Mouse (Mus musculus) embryonic facial prominence, embryonic 12.5 days (tissue): ENCODE data around the gene Olfr159. TPM values are rescaled to one million over a fixed set of nuclear protein-coding genes. Genes with fewer than 3 reads are reported as not detected.

Experiments
- ATAC-seq: fragments of 200-750 bp; cut with Nextera tagmentation; 2 replicates; pipeline ENCODE4 v1.8.0; 2017; ENCODE audit not compliant: insufficient number of reproducible peaks, insufficient read depth, low FRiP score, low TSS enrichment
- H3K27ac ChIP-seq: fragments of 300-500 bp; sonication (generic); 2 replicates; pipeline ENCODE4 v1.5.1; 2016; ENCODE audit warnings: mild to moderate bottlenecking
- H3K27me3 ChIP-seq: fragments of 300-500 bp; sonication (generic); 2 replicates; pipeline ENCODE4 v1.6.1; 2016; ENCODE audit warnings: mild to moderate bottlenecking, moderate library complexity
- H3K36me3 ChIP-seq: fragments of 300-500 bp; sonication (generic); 2 replicates; pipeline ENCODE4 v1.6.1; 2016; ENCODE audit warnings: mild to moderate bottlenecking
- H3K4me1 ChIP-seq: fragments of 300-500 bp; sonication (generic); 2 replicates; pipeline ENCODE4 v1.6.1; 2016
- H3K4me2 ChIP-seq: fragments of 300-500 bp; sonication (generic); replicated peaks from 2 replicates; pipeline ENCODE4 v1.6.1; 2016; ENCODE audit warnings: mild to moderate bottlenecking, moderate library complexity
- H3K4me3 ChIP-seq: fragments of 300-500 bp; sonication (generic); 2 replicates; pipeline ENCODE4 v1.5.1; 2016; ENCODE audit warnings: mild to moderate bottlenecking
- H3K9ac ChIP-seq: fragments of 300-500 bp; sonication (generic); 2 replicates; pipeline ENCODE4 v1.6.1; 2016; ENCODE audit warnings: mild to moderate bottlenecking, moderate library complexity
- H3K9me3 ChIP-seq: fragments of 300-500 bp; sonication (generic); 2 replicates; pipeline ENCODE4 v1.6.1; 2016; ENCODE audit warnings: mild to moderate bottlenecking, moderate library complexity
- WGBS: fragments of 180-500 bp; shearing (Covaris S2); methylation state at CpG from one replicate; pipeline ENCODE4 v1.1.7; 2016; 5-methylcytosine and 5-hydroxymethylcytosine counted together
- polyA plus RNA-seq: library from polyadenylated mRNA; unstranded; fragments of >200 nt; fragmentation: Nextera tagmentation; extraction: Ambion mirVana; gene quantifications from 2 replicates; pipeline ENCODE4 v1.2.1, GENCODE M21; 2016

The Olfr159 gene
- polyA plus RNA-seq, 1 experiment from 2014 or later, result not detected

- no peak overlapping the region for H3K27ac ChIP-seq
- no peaks in the 10 kb centered on the region for H3K36me3 ChIP-seq
- no peak overlapping the region for H3K4me2 ChIP-seq
- H3K4me1 ChIP-seq, result peaks cover 10% of the 10 kb centered on the region; the same call in 1 of the 2 replicates
- no peaks in the 10 kb centered on the region for H3K9me3 ChIP-seq
- no peak for ATAC-seq
- no peaks in the 10 kb centered on the region for H3K27me3 ChIP-seq
- no peak overlapping the region for H3K9ac ChIP-seq
- no peak overlapping the region for H3K4me3 ChIP-seq
- WGBS, result 77% methylated on average over 6 of the region's 6 CpGs
Measured at GRCm38 (mm10) chr4:43757213-43757612, 13.6 kb downstream of the Olfr159 start.

- no peak overlapping the region for H3K4me3 ChIP-seq
- no peak overlapping the region for H3K4me2 ChIP-seq
- H3K27me3 ChIP-seq, result no peaks in the 10 kb centered on the region
- H3K9ac ChIP-seq, result no peak overlapping the region
- no peaks in the 10 kb centered on the region for H3K36me3 ChIP-seq
- H3K4me1 ChIP-seq, result no peaks in the 10 kb centered on the region
- H3K27ac ChIP-seq, result no peak overlapping the region
- 13% methylated on average over 6 of the region's 6 CpGs for WGBS
- ATAC-seq, result no peak
- no peaks in the 10 kb centered on the region for H3K9me3 ChIP-seq
Measured at GRCm38 (mm10) chr4:43745187-43745586, 25.6 kb downstream of the Olfr159 start.

GRCm38 (mm10) chr4:43743099-43743498 is 27.7 kb downstream of the Olfr159 start:
- no peak for ATAC-seq
- 38% methylated on average over 1 of the region's 1 CpGs for WGBS
- Histone ChIP-seq H3K9ac (no peak overlapping the region; the same call in 1 of the 2 replicates), H3K4me1 (no peaks in the 10 kb centered on the region), H3K27me3 (no peaks in the 10 kb centered on the region), H3K4me3 (no peak overlapping the region), H3K27ac (no peak overlapping the region), H3K36me3 (no peaks in the 10 kb centered on the region), H3K4me2 (no peak overlapping the region), H3K9me3 (no peaks in the 10 kb centered on the region)

- H3K27ac ChIP-seq, result no peak overlapping the region
- no peaks in the 10 kb centered on the region for H3K9me3 ChIP-seq
- no peak for ATAC-seq
- no peak overlapping the region for H3K4me2 ChIP-seq
- no peaks in the 10 kb centered on the region for H3K36me3 ChIP-seq
- H3K4me3 ChIP-seq, result no peak overlapping the region
- H3K4me1 ChIP-seq, result no peaks in the 10 kb centered on the region
- H3K9ac ChIP-seq, result no peak overlapping the region
- 28% methylated on average over 4 of the region's 4 CpGs for WGBS
- no peaks in the 10 kb centered on the region for H3K27me3 ChIP-seq
Measured at GRCm38 (mm10) chr4:43742637-43743036, 28.2 kb downstream of the Olfr159 start.

- ATAC-seq, result no peak
- no peak overlapping the region for H3K9ac ChIP-seq
Measured at GRCm38 (mm10) chr4:43741526-43741925, 29.3 kb downstream of the Olfr159 start.

GRCm38 (mm10) chr4:43738989-43739674 is 31.7 kb downstream of the Olfr159 start:
- Histone ChIP-seq H3K4me1 (no peaks in the 10 kb centered on the region), H3K4me3 (no peak overlapping the region), H3K27ac (no peak overlapping the region), H3K27me3 (no peaks in the 10 kb centered on the region), H3K36me3 (no peaks in the 10 kb centered on the region), H3K9ac (no peak overlapping the region), H3K4me2 (no peak overlapping the region), H3K9me3 (no peaks in the 10 kb centered on the region)
- no peak for ATAC-seq
- WGBS, result 74% methylated on average over 8 of the region's 8 CpGs

More at GRCm38 (mm10) chr4:43741526-43741925, 29.3 kb downstream of the Olfr159 start:
- H3K9me3 ChIP-seq, result no peaks in the 10 kb centered on the region
- no peak overlapping the region for H3K27ac ChIP-seq
- H3K4me2 ChIP-seq, result no peak overlapping the region
- no peak overlapping the region for H3K4me3 ChIP-seq
- H3K4me1 ChIP-seq, result no peaks in the 10 kb centered on the region
- 57% methylated on average over 5 of the region's 5 CpGs for WGBS
- H3K27me3 ChIP-seq, result no peaks in the 10 kb centered on the region
- no peaks in the 10 kb centered on the region for H3K36me3 ChIP-seq

- no peak overlapping the region for H3K9ac ChIP-seq
- WGBS, result 44% methylated on average over 6 of the region's 6 CpGs
- no peak overlapping the region for H3K4me2 ChIP-seq
- H3K9me3 ChIP-seq, result no peaks in the 10 kb centered on the region
- H3K27ac ChIP-seq, result no peak overlapping the region
- H3K27me3 ChIP-seq, result no peaks in the 10 kb centered on the region
- no peaks in the 10 kb centered on the region for H3K4me1 ChIP-seq
- ATAC-seq, result no peak
- H3K36me3 ChIP-seq, result no peaks in the 10 kb centered on the region
- no peak overlapping the region for H3K4me3 ChIP-seq
Measured at GRCm38 (mm10) chr4:43737144-43737543, 33.7 kb downstream of the Olfr159 start.

GRCm38 (mm10) chr4:43733186-43733585 is 37.6 kb downstream of the Olfr159 start:
- H3K27me3 ChIP-seq, result no peaks in the 10 kb centered on the region
- ATAC-seq, result no peak
- H3K4me1 ChIP-seq, result peaks cover 10% of the 10 kb centered on the region; the same call in 1 of the 2 replicates
- no peak overlapping the region for H3K4me3 ChIP-seq
- WGBS, result 83% methylated on average over 5 of the region's 5 CpGs
- no peak overlapping the region for H3K9ac ChIP-seq
- no peaks in the 10 kb centered on the region for H3K9me3 ChIP-seq
- H3K36me3 ChIP-seq, result no peaks in the 10 kb centered on the region
- H3K4me2 ChIP-seq, result no peak overlapping the region
- H3K27ac ChIP-seq, result no peak overlapping the region

GRCm38 (mm10) chr4:43732171-43732570 is 38.6 kb downstream of the Olfr159 start:
- Histone ChIP-seq H3K9me3 (no peaks in the 10 kb centered on the region), H3K27ac (no peak overlapping the region), H3K4me1 (peaks cover 13% of the 10 kb centered on the region; the same call in 1 of the 2 replicates), H3K4me3 (no peak overlapping the region), H3K4me2 (no peak overlapping the region), H3K9ac (no peak overlapping the region), H3K27me3 (no peaks in the 10 kb centered on the region), H3K36me3 (no peaks in the 10 kb centered on the region)
- WGBS, result 25% methylated on average over 1 of the region's 1 CpGs
- ATAC-seq, result no peak

GRCm38 (mm10) chr4:43730750-43731297 is 40.0 kb downstream of the Olfr159 start:
- Histone ChIP-seq H3K4me1 (peaks cover 13% of the 10 kb centered on the region; the same call in 1 of the 2 replicates), H3K27me3 (no peaks in the 10 kb centered on the region), H3K4me3 (no peak overlapping the region), H3K9me3 (no peaks in the 10 kb centered on the region), H3K9ac (no peak overlapping the region), H3K27ac (no peak overlapping the region), H3K4me2 (no peak overlapping the region), H3K36me3 (no peaks in the 10 kb centered on the region)
- ATAC-seq, result no peak
- 72% methylated on average over 21 of the region's 21 CpGs for WGBS

- H3K27ac ChIP-seq, result no peak within 1 kb of the TSS
- H3K36me3 ChIP-seq, result no peaks in the 10 kb centered on the region
- H3K27me3 ChIP-seq, result no peaks in the 10 kb centered on the region
- no peak within 1 kb of the TSS for H3K4me2 ChIP-seq
- 63% methylated on average over 14 of the region's 14 CpGs for WGBS
- no peak within 1 kb of the TSS for H3K4me3 ChIP-seq
- peaks cover 13% of the 10 kb centered on the region; the same call in 1 of the 2 replicates for H3K4me1 ChIP-seq
- no peak for ATAC-seq
- H3K9me3 ChIP-seq, result no peaks in the 10 kb centered on the region
- H3K9ac ChIP-seq, result no peak within 1 kb of the TSS
Measured at GRCm38 (mm10) chr4:43729794-43730550, 40.8 kb downstream of the Olfr159 start, which contains the start of gene Spaar. Gene Spaar, plus strand, starts transcription at chr4:43730034.

GRCm38 (mm10) chr4:43729126-43729525 is 41.7 kb downstream of the Olfr159 start:
- no peak for ATAC-seq
- Histone ChIP-seq H3K27me3 (no peaks in the 10 kb centered on the region), H3K4me1 (peaks cover 13% of the 10 kb centered on the region; the same call in 1 of the 2 replicates), H3K9me3 (no peaks in the 10 kb centered on the region), H3K36me3 (no peaks in the 10 kb centered on the region), H3K9ac (no peak overlapping the region), H3K27ac (no peak overlapping the region), H3K4me2 (no peak overlapping the region), H3K4me3 (no peak overlapping the region)
- 59% methylated on average over 3 of the region's 3 CpGs for WGBS
